Mouse (Mus musculus) myocyte (in vitro differentiated cells): ENCODE data around the gene Acvr2b. TPM values are rescaled to one million over a fixed set of nuclear protein-coding genes. Genes with fewer than 3 reads are reported as not detected.

Experiments
- H3K27me3 ChIP-seq: one replicate; pipeline ENCODE4 v1.6.1; 2011; ENCODE audit not compliant: control insufficient read depth, insufficient read depth, insufficient read length
- H3K36me3 ChIP-seq: one replicate; pipeline ENCODE4 v1.6.1; 2011; ENCODE audit not compliant: control insufficient read depth, insufficient read depth
- H3K4me2 ChIP-seq: one replicate; pipeline ENCODE4 v1.6.1; 2011; ENCODE audit warnings: low read depth, control low read depth
- H3K4me3 ChIP-seq: one replicate; pipeline ENCODE4 v1.5.1; 2011; ENCODE audit warnings: mild to moderate bottlenecking, control low read depth, moderate library complexity
- H3K79me2 ChIP-seq: one replicate; pipeline ENCODE4 v1.6.1; 2011; ENCODE audit not compliant: control insufficient read depth, insufficient read depth
- H3ac ChIP-seq: one replicate; pipeline ENCODE4 v1.6.1; 2011; ENCODE audit not compliant: control insufficient read depth, insufficient read length
- CEBPB ChIP-seq: IDR thresholded peaks from 2 replicates; pipeline ENCODE4 v1.6.1; 2011; ENCODE audit warnings: mild to moderate bottlenecking, moderate library complexity; ENCODE audit not compliant: poor library complexity, insufficient read depth, severe bottlenecking
- E2F4 ChIP-seq: IDR thresholded peaks from one replicate; pipeline ENCODE4 v1.6.1; 2011; ENCODE audit warnings: mild to moderate bottlenecking, control low read depth, moderate library complexity; ENCODE audit not compliant: insufficient read depth
- MAX ChIP-seq: IDR thresholded peaks from one replicate; pipeline ENCODE4 v1.6.1; 2011; ENCODE audit warnings: low read depth, mild to moderate bottlenecking, control low read depth
- MYOD1 ChIP-seq, 3 experiments: IDR thresholded peaks; one replicate each; pipeline ENCODE4 v1.6.1; 2011; ENCODE audit warnings: control low read depth in 2 of 3, low read depth in 2 of 3, mild to moderate bottlenecking in 2 of 3, moderate library complexity in 1 of 3; ENCODE audit not compliant: insufficient read length in 2 of 3, control insufficient read depth in 1 of 3
- MYOG ChIP-seq, 3 experiments: IDR thresholded peaks; one replicate each; pipeline ENCODE4 v1.6.1; 2011; ENCODE audit warnings: control low read depth in 2 of 3, low read depth in 2 of 3, mild to moderate bottlenecking in 2 of 3; ENCODE audit not compliant: insufficient read length in 2 of 3, control insufficient read depth in 1 of 3, insufficient read depth in 1 of 3
- POLR2A ChIP-seq: IDR thresholded peaks from one replicate; pipeline ENCODE4 v1.6.1; 2011; ENCODE audit warnings: low read depth, mild to moderate bottlenecking, control low read depth, moderate library complexity; ENCODE audit not compliant: insufficient read length
- POLR2AphosphoS2 ChIP-seq: IDR thresholded peaks from one replicate; pipeline ENCODE4 v1.6.1; 2011; ENCODE audit warnings: low read depth, control low read depth; ENCODE audit not compliant: insufficient read length
- REST ChIP-seq: IDR thresholded peaks from one replicate; pipeline ENCODE4 v1.6.1; 2011; ENCODE audit warnings: mild to moderate bottlenecking, control low read depth, moderate library complexity; ENCODE audit not compliant: insufficient read depth, insufficient read length
- SRF ChIP-seq: IDR thresholded peaks from one replicate; pipeline ENCODE4 v1.6.1; 2011; ENCODE audit warnings: low read depth; ENCODE audit not compliant: control insufficient read depth, insufficient read length
- TCF12 ChIP-seq: IDR thresholded peaks from one replicate; pipeline ENCODE4 v1.6.1; 2011; ENCODE audit warnings: mild to moderate bottlenecking, control low read depth; ENCODE audit not compliant: poor library complexity, insufficient read depth, severe bottlenecking
- TCF3 ChIP-seq: IDR thresholded peaks from one replicate; pipeline ENCODE4 v1.6.1; 2011; ENCODE audit warnings: low read depth, control low read depth; ENCODE audit not compliant: insufficient read length
- USF1 ChIP-seq: IDR thresholded peaks from one replicate; pipeline ENCODE4 v1.6.1; 2011; ENCODE audit warnings: low read depth, mild to moderate bottlenecking, control low read depth, moderate library complexity
- polyA plus RNA-seq: library from polyadenylated mRNA; unstranded; fragments of >200 nt; fragmentation: generic; extraction: Trizol; gene quantifications from one replicate; pipeline ENCODE4 v1.2.1, GENCODE M21; 2012; ENCODE audit warnings: missing spikeins

Acvr2b gene
- polyA plus RNA-seq, 1 experiment = 1.8 TPM

- peak overlapping the region; percentile 31 for H3ac ChIP-seq
- no peaks in the 10 kb centered on the region for H3K27me3 ChIP-seq
- no peak for TF ChIP-seq MAX
- TF ChIP-seq CEBPB = no peak
These were observed 43.8 kb downstream of the Acvr2b start for GRCm38 (mm10) chr9:119445737-119446136.

GRCm38 (mm10) chr9:119455967-119456366, 54.0 kb downstream of the Acvr2b start:
- no peaks in the 10 kb centered on the region for H3K79me2 ChIP-seq
- H3K27me3 ChIP-seq = no peaks in the 10 kb centered on the region
- TF ChIP-seq TCF12 (no peak), REST (no peak), SRF (no peak), POLR2AphosphoS2 (no peak), MYOD1 (IDR thresholded peaks at IDR 0.05; ENCODE audit: control insufficient read depth in 1 of 3, insufficient read length in 2 of 3, low read depth in 2 of 3) (no peak), POLR2A (no peak), MYOG (IDR thresholded peaks at IDR 0.05; ENCODE audit: control insufficient read depth in 1 of 3, insufficient read depth in 1 of 3, insufficient read length in 2 of 3, low read depth in 2 of 3) (no peak), MAX (no peak), CEBPB (no peak), USF1 (no peak), E2F4 (no peak), TCF3 (no peak)
- no peak overlapping the region for H3K4me3 ChIP-seq
- H3K36me3 ChIP-seq = no peaks in the 10 kb centered on the region
- H3ac ChIP-seq = no peak overlapping the region
- H3K4me2 ChIP-seq = no peak overlapping the region

More at GRCm38 (mm10) chr9:119445737-119446136, 43.8 kb downstream of the Acvr2b start:
- H3K4me2 ChIP-seq = peak overlapping the region; percentile 93
- H3K36me3 ChIP-seq = no peaks in the 10 kb centered on the region
- peak overlapping the region; percentile 59 for H3K4me3 ChIP-seq
- H3K79me2 ChIP-seq = peaks cover 13% of the 10 kb centered on the region

GRCm38 (mm10) chr9:119457122-119457521, 55.2 kb downstream of the Acvr2b start:
- no peak overlapping the region for H3K4me2 ChIP-seq
- H3K36me3 ChIP-seq = no peaks in the 10 kb centered on the region
- H3K79me2 ChIP-seq = no peaks in the 10 kb centered on the region
- TF ChIP-seq USF1 (no peak), POLR2A (no peak), POLR2AphosphoS2 (no peak), SRF (no peak), CEBPB (no peak), REST (no peak)
- no peaks in the 10 kb centered on the region for H3K27me3 ChIP-seq
- no peak overlapping the region for H3K4me3 ChIP-seq
- no peak overlapping the region for H3ac ChIP-seq

GRCm38 (mm10) chr9:119460410-119460809, 58.5 kb downstream of the Acvr2b start:
- no peak overlapping the region for H3K4me2 ChIP-seq
- peaks cover 4% of the 10 kb centered on the region for H3K36me3 ChIP-seq
- H3ac ChIP-seq = no peak overlapping the region
- no peaks in the 10 kb centered on the region for H3K79me2 ChIP-seq
- no peak for TF ChIP-seq TCF12
- no peak for TF ChIP-seq SRF
- TF ChIP-seq MYOG (IDR thresholded peaks at IDR 0.05; ENCODE audit: control insufficient read depth in 1 of 3, insufficient read depth in 1 of 3, insufficient read length in 2 of 3, low read depth in 2 of 3) = no peak
- no peak for TF ChIP-seq MAX
- H3K27me3 ChIP-seq = no peaks in the 10 kb centered on the region
- no peak overlapping the region for H3K4me3 ChIP-seq

GRCm38 (mm10) chr9:119465056-119465455, 63.1 kb downstream of the Acvr2b start:
- peaks cover 4% of the 10 kb centered on the region for H3K36me3 ChIP-seq
- TF ChIP-seq POLR2AphosphoS2 = no peak
- H3K27me3 ChIP-seq = no peaks in the 10 kb centered on the region
- H3K79me2 ChIP-seq = no peaks in the 10 kb centered on the region
- no peak overlapping the region for H3ac ChIP-seq
- H3K4me3 ChIP-seq = no peak overlapping the region
- no peak overlapping the region for H3K4me2 ChIP-seq

- TF ChIP-seq MYOG (IDR thresholded peaks at IDR 0.05; ENCODE audit: control insufficient read depth in 1 of 3, insufficient read depth in 1 of 3, insufficient read length in 2 of 3, low read depth in 2 of 3) (peak in 1 of 3 experiments; percentile 39), SRF (no peak), MAX (no peak), MYOD1 (IDR thresholded peaks at IDR 0.05; ENCODE audit: control insufficient read depth in 1 of 3, insufficient read length in 2 of 3, low read depth in 2 of 3) (peak in 1 of 3 experiments; percentile 2)
- Histone ChIP-seq H3K4me2 (no peak overlapping the region), H3K4me3 (no peak overlapping the region), H3K79me2 (no peaks in the 10 kb centered on the region), H3K36me3 (peaks cover 4% of the 10 kb centered on the region), H3ac (no peak overlapping the region), H3K27me3 (no peaks in the 10 kb centered on the region)
These were observed 63.7 kb downstream of the Acvr2b start for GRCm38 (mm10) chr9:119465595-119465994.
